Mouse (Mus musculus) c-Kit-positive CD71-positive TER-119-negative erythroid progenitor cells, embryonic 14.5 days (primary cell): ENCODE results near the gene Lbhd1.
"Not testable (repeated sequence)": the region's sequence is repeated elsewhere in the genome, so short reads cannot be mapped to it uniquely, and the experiment has no call there.

Source experiments
- DNase-seq: peaks from one replicate; pipeline ENCODE4 v3.0.0-alpha.2; 2013; ENCODE audit warnings: low read depth

Lbhd1 gene

DNA sequence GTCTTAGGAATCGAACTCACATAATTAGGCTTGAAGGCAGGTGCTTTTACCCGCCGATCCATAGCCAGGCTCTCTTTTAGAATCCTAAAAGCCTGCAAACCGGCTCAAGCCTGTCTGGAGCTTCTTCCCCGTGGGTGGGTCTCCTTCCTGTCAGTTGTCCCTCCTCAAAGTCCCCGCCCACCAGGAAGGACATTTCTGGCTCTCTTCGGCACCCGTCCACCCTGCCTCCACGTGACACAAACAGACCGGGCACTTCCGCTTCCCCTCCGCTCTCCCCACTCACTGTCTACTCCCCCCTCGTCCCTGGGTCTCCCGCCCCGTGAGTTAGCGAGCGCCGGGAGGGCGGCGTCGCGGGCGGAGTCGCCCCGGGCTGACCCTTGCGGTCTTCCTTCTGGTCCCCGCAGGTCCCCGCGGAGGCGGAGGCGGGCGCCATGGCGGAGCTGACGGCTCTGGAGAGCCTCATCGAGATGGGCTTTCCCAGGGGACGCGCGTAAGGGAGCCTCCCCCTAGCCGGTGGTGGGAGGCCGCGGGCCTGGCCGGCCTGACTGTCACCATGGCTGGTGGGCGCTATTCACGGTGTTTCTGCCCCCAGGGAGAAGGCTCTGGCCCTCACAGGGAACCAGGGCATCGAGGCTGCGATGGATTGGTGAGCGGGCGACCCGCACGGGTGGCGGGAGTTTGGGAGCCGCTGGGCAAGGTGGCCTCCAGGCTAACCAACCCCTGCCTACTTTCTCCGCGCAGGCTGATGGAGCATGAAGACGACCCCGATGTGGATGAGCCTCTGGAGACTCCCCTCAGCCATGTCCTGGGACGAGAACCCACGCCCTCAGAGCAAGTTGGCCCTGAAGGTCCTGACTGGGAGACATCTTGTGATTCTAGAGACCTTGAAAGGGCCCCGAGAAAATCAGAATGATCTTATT is 12.0 kb upstream of the Lbhd1 start, which contains the start of gene Ubxn1:
Ubxn1 (plus strand) TSS at position 230 of the 920 bp plus-strand sequence.
- peak; percentile 97 for DNase-seq

DNA sequence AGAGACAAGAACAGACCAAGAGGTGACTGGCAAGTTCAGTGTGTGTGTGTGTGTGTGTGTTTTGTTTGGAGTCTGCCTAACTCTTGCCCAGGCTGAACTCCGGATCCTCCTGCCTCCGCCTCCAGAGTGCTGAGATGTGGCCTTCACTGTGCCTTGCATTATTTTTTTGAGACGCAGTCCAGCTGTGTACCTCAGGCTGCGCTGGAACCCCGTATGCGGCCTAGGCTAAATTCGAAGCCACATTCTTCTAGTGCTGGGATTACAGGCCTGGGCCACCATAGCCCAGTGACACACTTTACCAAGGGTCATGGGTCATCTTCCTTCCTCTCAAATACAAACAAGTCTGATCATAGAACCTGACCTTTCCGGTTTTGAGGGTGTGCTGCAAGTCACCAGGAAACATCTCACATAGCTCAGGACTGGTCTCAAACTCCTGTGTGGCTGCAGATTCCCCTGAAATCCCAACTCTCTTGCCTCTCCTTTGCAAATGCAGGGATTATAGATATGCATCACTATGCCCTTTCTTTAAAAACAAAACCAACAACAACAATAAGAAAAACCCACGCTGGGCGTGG is 11.2 kb upstream of the Lbhd1 start:
- DNase-seq, result no peak

DNA sequence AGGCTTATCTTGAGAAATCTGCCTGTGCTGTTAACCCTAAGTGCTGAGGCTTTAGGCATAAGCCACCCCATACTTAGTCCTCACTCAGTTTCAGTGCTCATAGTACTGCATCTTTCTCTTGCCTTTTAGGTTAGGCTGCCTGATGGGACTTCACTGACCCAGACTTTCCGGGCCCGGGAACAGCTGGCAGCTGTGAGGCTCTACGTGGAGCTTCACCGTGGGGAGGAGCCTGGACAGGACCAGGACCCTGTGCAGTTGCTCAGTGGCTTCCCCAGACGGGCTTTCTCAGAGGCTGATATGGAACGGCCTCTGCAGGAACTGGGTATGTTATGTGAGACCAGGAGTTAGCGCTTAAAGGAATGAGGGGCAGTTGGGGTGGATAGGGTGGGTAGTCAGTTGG is 8.5 kb upstream of the Lbhd1 start:
- DNase-seq, result no peak

DNA sequence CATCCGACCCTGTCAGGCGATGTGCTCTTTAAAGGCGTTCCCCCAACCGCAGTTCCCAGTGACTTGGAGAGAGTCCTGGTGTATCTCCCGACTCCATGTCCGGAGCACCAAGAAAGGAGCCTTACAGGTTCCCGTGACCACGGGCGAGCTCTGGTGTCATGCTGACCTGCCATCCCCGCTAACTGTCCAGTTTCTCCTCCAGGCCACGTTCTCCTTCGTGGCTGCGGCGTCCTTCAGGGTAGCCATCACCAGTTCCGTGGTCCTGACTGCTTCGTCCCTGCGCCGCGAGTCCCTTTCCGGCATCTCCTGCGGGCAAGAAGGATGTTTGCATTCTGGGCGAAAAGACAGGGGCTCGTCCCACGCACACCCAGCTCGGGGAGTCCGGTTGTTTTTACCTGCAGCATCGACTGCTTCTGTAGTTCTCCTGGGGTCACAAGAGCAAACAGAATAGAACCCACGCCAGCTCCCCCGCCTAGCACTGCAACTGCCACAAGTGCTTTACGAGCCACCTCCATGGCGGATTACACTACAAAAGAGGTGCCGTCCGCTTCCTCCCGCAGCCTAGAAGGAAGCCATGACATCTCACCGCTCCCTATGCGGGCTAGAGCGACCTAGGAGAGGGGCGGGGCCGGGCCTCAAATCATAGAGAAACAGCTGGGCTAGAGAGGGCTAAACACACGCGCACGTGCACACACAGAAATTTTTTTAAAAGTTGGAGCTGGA is 3.1 kb upstream of the Lbhd1 start, which contains the start of gene Uqcc3:
Uqcc3 (minus strand) TSS at position 613 of the 723 bp plus-strand sequence.
- DNase-seq, result peak; percentile 85

DNA sequence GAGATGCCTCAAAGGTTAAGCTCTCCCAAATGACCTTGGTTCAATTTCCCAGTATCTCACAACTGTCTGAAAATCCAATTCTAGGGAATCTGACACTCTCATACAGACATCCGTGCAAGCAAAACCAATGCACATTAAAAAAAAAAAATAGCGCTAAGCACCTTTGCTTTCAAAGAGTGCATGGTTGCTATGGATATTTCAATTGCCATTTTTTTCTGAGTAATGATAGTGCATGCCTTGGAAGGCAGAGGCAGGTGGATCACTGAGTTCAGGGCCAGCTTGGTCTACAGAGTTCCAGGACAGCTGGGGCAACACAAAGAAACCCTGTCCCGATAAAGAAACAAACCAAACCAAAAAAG is 2.5 kb upstream of the Lbhd1 start:
- DNase-seq, result no peak

DNA sequence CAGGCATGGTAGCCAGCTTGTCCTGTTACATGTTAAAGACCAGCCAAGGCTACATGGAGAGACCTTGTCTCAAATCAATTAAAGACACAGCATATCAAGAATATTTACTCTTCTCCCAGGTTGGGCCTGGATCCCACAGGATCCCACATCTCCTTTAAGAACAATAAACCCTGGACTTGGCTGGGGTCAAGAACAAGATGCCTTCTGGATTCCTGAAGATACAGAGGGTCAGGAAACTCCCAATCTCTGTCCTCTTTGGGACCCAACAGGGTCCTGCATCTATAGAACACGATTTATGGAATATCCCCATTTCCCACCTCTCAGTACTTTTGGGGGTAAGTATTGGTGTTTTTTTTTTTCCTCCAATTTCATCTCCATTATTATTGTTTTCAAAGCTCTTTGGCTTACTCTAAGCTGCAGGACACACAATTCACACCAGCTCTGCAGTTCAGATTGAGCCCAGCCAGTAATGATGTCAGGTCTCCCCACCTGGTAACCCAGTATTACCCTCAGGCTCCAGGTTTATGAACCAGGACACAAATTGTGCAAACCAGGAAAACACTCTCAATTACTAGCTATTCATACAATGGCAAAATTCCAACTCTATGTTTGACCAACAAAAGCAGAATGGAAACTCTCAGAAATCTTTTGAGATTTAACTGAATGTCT is 3.5 kb downstream of the Lbhd1 start:
- no peak for DNase-seq

DNA sequence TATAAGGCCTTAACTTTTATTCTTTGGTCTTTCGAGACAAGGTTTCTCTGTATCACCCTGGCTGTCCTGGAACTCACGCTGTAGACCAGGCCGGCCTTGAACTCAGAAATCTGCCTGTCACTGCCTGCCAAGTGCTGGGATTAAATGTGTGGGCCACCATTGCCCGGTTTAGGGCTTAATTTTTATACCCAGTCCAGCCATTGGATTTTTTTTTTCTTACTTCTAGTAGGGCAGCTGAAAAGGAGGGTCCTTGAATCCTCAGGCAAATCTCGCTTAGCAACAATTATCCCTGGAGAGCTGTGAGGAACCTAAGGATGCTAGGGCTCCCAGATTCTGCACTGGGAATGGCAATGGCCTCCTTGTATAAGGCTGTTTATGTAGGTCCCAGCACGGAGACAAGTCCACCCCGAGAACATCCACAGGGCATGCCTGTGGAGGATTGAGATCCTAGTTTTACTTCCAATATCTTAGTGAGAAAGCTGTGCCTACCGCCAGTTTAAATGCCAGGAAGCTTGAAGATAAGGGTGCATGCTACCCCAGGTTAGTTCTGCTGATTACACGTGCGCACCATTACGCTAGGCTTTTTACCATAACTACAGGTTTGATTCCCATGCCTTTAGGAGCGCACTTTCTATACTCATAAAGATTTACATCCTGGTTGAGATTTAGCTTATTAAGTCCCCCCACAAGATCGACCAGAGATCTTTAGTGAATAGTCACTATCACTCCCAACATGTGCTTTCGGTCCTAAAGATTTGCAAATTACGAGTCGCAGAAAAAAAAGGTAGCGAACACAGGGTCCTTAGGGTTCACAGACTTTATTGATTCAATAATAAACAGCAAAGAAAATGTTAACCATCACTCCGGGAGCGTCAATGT is 4.3 kb downstream of the Lbhd1 start:
- no peak for DNase-seq

DNA sequence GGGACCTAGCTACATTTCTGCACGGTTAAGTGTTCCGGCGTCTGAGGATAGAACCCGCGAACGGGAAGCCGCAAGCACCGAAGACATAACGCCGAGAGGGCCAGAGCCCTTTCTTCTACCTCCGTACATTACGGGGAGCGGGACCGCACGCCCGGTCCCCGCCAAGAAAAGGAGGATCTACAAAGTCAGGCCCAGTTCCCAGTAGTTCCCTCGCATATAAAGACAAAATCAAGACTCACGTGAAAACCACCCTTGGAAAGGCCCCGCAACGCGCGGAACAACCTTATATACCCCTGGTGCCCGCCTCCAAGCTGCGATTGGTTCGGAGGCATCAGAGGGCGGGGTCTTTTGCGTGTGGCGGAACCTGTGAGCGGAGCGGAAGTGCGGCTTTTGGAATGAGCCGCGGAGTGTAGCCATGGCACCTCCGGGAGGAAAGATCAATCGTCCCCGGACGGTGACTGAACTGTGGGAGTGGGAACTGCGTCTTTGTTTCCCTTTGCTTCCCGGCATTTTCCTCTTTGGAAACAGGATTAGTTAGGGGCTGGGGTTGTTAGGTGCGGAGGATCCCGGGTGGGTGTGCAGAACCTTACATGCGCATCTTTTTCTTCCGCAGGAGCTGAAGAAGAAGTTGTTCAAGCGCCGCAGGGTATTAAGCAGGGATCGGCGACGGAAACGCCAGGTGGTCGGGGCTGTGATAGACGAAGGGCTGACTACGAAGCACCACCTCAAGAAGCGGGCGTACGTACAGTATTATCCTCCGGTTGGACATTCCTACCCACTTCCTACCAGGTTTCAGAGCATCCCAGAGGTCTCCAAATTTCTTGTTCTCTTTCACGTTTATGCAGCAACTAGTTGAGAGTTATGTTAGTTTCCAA is 5.2 kb downstream of the Lbhd1 start, which contains the start of the genes 1810009A15Rik and Gm49416:
1810009A15Rik (plus strand) TSS at position 343 of the 875 bp plus-strand sequence.
Gm49416 (plus strand) TSS at position 416 of the 875 bp plus-strand sequence.
- DNase-seq, result peak; percentile 95

DNA sequence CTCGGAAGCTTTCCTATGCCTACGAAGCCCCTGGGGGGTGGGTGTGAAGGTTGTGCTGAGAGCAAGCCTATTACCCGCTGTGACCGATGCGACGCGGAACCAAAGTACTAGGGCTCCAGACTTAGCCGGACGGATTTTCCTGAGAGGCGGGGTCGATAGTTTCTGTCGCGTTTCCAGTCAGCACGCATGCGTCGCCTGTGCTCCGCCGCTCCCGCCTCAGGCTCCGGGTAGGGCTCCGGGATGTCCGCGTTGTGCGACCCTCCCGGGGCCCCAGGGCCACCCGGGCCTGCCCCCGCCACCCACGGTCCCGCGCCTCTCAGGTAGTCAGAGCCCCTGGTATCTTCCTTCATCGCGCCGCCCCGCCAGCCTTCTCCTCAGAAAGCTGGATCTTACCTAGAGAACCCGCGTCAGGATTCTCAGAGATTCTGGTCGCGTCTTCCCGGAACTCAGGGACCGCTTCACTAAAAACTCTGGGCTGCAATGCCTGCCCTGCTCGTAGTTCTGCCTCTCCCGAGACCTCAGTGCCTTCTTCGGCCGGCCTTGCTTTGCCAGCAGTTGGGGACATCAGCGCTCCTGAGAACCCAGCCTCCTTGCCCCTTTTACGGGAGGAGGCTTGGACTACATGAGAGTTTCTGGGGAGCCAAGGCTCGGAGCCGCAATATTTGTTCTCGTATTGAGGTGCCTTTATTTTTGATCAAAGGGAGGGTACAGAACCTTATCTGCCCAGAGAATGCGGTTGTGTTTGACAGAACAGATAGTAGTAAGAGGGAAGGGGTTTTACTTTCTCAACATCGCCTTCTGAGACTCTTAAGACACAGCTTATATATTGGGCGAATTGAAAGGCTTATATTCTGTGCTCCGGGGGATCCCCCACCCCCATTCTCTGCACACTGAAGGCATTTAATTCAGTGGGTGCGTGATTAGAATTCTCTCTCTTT is 9.6 kb downstream of the Lbhd1 start, which contains the start of gene Ints5:
Ints5 (plus strand) TSS at position 177 of the 938 bp plus-strand sequence.
- DNase-seq, result peak; percentile 90

DNA sequence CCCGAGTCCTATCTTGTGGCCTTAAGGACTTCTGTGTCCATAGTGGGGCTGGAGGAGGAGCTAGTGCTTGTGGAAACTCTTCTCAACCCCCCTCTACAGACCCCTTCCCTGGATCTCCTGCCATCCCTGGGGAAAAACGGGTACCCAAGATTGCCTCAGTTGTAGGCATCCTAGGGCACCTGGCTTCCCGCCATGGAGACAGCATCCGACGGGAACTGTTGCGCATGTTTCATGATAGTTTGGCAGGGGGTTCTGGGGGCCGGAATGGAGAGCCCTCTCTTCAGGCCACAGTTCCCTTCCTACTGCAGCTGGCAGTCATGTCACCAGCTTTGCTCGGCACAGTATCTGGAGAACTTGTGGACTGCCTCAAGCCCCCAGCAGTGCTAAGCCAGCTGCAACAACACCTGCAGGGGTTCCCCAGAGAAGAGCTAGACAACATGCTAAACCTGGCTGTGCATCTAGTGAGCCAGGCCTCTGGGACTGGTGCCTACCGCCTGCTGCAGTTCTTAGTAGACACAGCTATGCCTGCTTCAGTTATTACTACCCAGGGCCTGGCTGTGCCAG is 11.9 kb downstream of the Lbhd1 start:
- DNase-seq, result no peak

DNA sequence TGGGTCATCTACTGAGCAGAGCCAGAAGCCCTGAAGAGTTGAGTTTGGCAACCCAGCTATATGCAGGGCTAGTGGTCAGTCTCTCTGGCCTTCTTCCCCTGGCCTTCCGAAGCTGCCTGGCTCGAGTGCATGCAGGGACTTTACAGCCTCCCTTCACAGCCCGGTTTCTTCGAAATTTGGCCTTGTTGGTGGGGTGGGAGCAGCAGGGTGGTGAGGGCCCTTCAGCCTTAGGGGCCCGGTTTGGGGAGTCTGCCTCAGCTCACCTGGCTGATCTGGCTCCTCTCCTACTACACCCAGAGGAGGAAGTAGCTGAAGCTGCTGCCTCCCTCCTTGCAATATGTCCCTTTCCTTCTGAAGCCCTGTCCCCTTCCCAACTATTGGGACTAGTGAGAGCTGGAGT is 12.7 kb downstream of the Lbhd1 start:
- DNase-seq, result not testable (repeated sequence)

DNA sequence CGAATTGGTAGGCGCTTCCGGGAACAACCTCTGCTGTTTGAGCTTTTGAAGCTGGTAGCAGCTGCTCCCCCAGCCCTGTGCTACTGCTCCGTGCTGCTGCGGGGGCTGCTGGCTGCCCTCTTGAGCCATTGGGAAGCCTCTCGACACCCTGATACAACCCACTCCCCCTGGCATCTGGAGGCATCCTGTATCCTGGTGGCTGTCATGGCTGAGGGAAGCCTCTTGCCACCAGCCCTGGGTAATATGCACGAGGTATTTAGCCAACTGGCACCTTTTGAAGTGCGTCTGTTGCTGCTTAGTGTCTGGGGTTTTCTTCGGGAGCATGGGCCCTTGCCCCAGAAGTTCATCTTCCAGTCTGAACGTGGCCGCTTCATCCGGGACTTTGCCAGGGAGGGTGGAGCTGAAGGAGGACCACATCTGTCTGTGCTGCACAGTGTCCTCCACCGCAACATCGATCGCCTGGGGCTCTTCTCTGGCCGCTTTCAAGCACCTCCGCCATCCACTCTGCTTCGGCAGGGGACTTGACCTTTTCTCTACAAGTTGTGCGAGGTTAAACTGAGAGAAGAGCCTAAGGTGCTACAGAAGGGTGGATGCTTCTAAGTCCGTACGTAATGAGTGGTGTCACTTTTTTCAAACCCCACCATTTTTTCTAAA is 13.8 kb downstream of the Lbhd1 start:
- DNase-seq, result not testable (repeated sequence)

DNA sequence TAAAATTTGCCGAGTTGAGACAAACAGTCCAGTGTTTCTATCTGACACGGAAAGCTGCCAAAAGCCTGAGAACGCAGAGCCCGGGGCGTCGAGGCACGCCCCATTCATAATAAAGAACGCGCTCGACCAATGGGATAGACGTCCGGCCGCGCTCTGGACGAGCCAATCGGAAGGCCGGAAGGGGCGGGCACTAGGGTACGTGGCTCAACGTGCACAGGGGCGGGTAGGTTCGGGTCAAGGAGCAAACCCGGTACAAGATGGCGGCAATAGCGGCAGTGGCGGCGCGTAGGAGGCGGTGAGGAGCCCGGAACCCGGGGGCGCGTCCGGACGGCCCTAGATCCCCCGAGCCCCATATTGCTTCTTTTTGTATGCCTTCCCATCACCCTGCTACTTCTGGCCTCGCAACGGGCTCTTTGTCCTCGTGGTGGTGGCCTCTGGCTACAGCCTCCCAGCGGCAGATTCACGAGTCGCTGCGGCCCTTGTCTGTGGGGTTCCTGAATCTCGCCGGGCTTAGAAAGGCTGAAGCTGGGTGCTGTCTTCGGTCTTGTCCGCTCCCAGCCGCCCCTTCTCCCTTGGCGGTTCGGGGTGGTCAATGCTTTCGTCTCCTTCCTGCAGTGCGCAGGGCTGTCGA is 14.4 kb downstream of the Lbhd1 start, which contains the start of gene Ganab:
Ganab (plus strand) TSS at position 207 of the 631 bp plus-strand sequence.
- peak; percentile 96 for DNase-seq

DNA sequence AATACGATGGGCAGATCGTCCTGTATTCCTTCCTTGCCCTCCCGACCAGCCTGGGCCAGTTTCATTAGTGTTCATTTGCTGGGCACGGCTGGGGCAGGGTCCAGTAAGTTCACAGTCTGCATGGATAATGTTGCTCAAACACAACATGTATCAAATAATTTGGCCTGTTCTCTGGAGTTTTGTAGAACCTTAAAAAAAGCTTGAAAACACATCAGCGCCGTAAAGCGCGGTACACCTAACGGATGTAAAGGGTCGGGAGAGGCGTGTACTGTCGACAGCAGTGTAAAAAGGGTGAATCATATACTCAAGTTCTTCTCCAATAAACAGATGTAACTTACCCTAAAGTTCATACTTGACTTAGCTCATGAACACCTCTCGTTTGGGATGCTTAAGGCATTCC is 15.0 kb downstream of the Lbhd1 start:
- no peak for DNase-seq

DNA sequence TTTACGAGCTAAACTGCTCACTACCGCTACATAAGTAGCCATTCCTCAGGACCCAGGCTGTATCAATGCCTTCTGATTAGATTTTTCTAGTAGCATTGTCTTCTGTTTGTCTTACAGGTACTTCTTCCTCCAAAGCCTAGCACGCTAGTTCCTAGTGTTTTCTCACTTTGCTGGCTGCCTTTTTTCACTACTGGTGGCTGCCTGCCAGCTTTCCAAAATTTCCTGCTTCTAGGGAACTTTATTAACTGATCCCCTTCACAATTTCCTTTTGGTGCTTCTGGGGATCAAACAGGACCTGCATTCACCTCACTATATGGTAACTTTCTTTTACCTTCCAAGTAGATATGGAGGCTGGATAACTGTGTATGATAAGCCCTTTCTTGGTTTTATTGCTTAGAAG is 15.5 kb downstream of the Lbhd1 start:
- DNase-seq, result no peak

DNA sequence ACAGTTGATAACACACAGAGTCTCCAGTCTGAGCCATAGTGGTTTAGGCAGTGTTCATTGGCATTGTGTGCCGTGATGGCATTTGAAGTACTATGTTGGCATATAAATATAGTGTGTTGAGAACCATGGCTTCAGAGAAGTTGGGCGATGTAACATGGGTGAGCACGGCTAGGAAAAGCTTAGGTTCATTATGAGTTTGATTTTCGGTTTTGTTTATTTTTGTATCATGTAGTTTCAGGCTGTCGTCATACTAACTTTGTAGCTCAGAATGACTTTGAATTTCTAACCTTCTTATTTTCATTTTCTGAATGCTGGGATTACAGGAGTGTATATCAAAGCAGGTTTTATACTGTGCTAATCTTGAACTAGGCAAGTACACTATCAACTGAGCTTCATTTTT is 19.9 kb downstream of the Lbhd1 start:
- no peak for DNase-seq

DNA sequence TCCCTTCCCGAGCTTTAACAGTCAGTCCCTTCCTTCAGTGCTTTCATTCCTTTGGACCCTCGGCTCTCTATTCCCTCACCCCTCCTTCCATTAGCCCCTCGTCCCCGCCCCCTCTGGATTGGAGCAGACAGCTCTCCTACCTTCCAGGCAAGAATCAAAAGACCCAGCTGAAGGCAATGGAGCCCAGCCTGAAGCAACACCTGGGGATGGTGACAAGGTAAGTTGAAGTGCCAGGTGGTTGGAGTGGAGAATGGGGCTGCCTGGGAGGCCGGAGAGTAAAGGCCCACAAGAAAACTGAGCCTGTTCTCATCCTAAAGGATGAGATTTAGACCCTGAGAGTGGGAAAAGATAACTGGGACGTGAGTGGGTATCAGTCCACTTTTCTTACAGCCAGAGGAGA is 25.0 kb downstream of the Lbhd1 start:
- DNase-seq, result no peak
